Mouse (Mus musculus): Measurements from ENCODE around the gene Zbtb45.

- no peak for TF ChIP-seq HCFC1 (IDR thresholded peaks at IDR 0.05; ENCODE audit: low read depth, low read length)
- no peak for TF ChIP-seq BHLHE40 (IDR thresholded peaks at IDR 0.05; ENCODE audit: low read depth, low read length)
- no peak for TF ChIP-seq MAFK (IDR thresholded peaks at IDR 0.05; ENCODE audit: insufficient replicate concordance, low read length)
- TF ChIP-seq SMC3 (IDR thresholded peaks at IDR 0.05; ENCODE audit: low read depth, low read length), result peak; percentile 91
- TF ChIP-seq POLR2A (IDR thresholded peaks at IDR 0.05; ENCODE audit: low read depth, low read length), result no peak
These were observed 36.2 kb upstream of the Zbtb45 start for GRCm38 (mm10) chr7:13046084-13046483.

Data from CH12.LX (cell line).